Mouse (Mus musculus) limb, embryonic 13.5 days (tissue): ENCODE measurements at regions not wholly inside any gene's neighbourhood (a gene's known extent, or its start where the extent isn't known, plus 50 kb on each side); places are given as distances from the start of the nearest gene placed in this dataset.

Experiments
- ATAC-seq: fragments of 200-750 bp; cut with Nextera tagmentation; 2 replicates; pipeline ENCODE4 v1.8.0; 2017; ENCODE audit warnings: low read depth, moderate number of reproducible peaks, moderate TSS enrichment; ENCODE audit not compliant: low FRiP score
- H3K27ac ChIP-seq: fragments of 300-500 bp; sonication (generic); 2 replicates; pipeline ENCODE4 v1.5.1; 2015; ENCODE audit warnings: inconsistent platforms, mild to moderate bottlenecking, moderate library complexity
- H3K27me3 ChIP-seq: fragments of 300-500 bp; sonication (generic); 2 replicates; pipeline ENCODE4 v1.6.1; 2015; ENCODE audit warnings: mild to moderate bottlenecking, inconsistent platforms
- H3K36me3 ChIP-seq: fragments of 300-500 bp; sonication (generic); 2 replicates; pipeline ENCODE4 v1.6.1; 2015; ENCODE audit warnings: inconsistent platforms, mild to moderate bottlenecking, moderate library complexity
- H3K4me1 ChIP-seq: fragments of 300-500 bp; sonication (generic); 2 replicates; pipeline ENCODE4 v1.6.1; 2015; ENCODE audit warnings: inconsistent platforms
- H3K4me2 ChIP-seq: fragments of 300-500 bp; sonication (generic); replicated peaks from 2 replicates; pipeline ENCODE4 v1.6.1; 2015; ENCODE audit warnings: inconsistent platforms, mild to moderate bottlenecking, moderate library complexity
- H3K4me3 ChIP-seq: fragments of 300-500 bp; sonication (generic); 2 replicates; pipeline ENCODE4 v1.5.1; 2015; ENCODE audit warnings: moderate library complexity, mild to moderate bottlenecking, inconsistent platforms
- H3K9ac ChIP-seq: fragments of 300-500 bp; sonication (generic); 2 replicates; pipeline ENCODE4 v1.6.1; 2015; ENCODE audit warnings: mild to moderate bottlenecking, inconsistent platforms
- H3K9me3 ChIP-seq: fragments of 300-500 bp; sonication (generic); 2 replicates; pipeline ENCODE4 v1.6.1; 2016; ENCODE audit warnings: inconsistent platforms
- WGBS: fragments of 180-500 bp; shearing (Covaris S2); methylation state at CpG from one replicate; pipeline ENCODE4 v1.1.7; 2015; 5-methylcytosine and 5-hydroxymethylcytosine counted together

- no peaks in the 10 kb centered on the region for H3K9me3 ChIP-seq
- WGBS = 59% methylated on average over 1 of the region's 1 CpGs
- H3K27ac ChIP-seq = no peak overlapping the region
- no peak overlapping the region for H3K9ac ChIP-seq
- no peak for ATAC-seq
- no peak overlapping the region for H3K4me2 ChIP-seq
- H3K27me3 ChIP-seq = no peaks in the 10 kb centered on the region
- no peaks in the 10 kb centered on the region for H3K4me1 ChIP-seq
- no peak overlapping the region for H3K4me3 ChIP-seq
- no peaks in the 10 kb centered on the region for H3K36me3 ChIP-seq
Observed at GRCm38 (mm10) chr9:26383996-26384395, 349.5 kb upstream of the B3gat1 start.

- WGBS = 78% methylated on average over 3 of the region's 3 CpGs
- H3K4me1 ChIP-seq = no peaks in the 10 kb centered on the region
- no peaks in the 10 kb centered on the region; the same call in 1 of the 2 replicates for H3K9me3 ChIP-seq
Observed at GRCm38 (mm10) chr9:26398635-26399034, 334.9 kb upstream of the B3gat1 start.

GRCm38 (mm10) chr9:26422897-26423823, 310.4 kb upstream of the B3gat1 start:
- Histone ChIP-seq H3K36me3 (no peaks in the 10 kb centered on the region), H3K4me1 (no peaks in the 10 kb centered on the region), H3K9ac (no peak overlapping the region), H3K27ac (no peak overlapping the region), H3K9me3 (no peaks in the 10 kb centered on the region), H3K27me3 (no peaks in the 10 kb centered on the region), H3K4me2 (no peak overlapping the region), H3K4me3 (no peak overlapping the region)
- ATAC-seq = no peak
- WGBS = 46% methylated on average over 11 of the region's 11 CpGs

More at GRCm38 (mm10) chr9:26398635-26399034, 334.9 kb upstream of the B3gat1 start:
- Histone ChIP-seq H3K4me3 (no peak overlapping the region), H3K36me3 (no peaks in the 10 kb centered on the region), H3K27me3 (no peaks in the 10 kb centered on the region), H3K4me2 (no peak overlapping the region), H3K27ac (no peak overlapping the region), H3K9ac (no peak overlapping the region)
- ATAC-seq = no peak

GRCm38 (mm10) chr9:26435507-26435906, 298.0 kb upstream of the B3gat1 start:
- WGBS = 76% methylated on average over 2 of the region's 2 CpGs

GRCm38 (mm10) chr9:26437244-26437643, 296.3 kb upstream of the B3gat1 start:
- Histone ChIP-seq H3K4me3 (no peak overlapping the region), H3K9ac (no peak overlapping the region), H3K4me1 (no peaks in the 10 kb centered on the region), H3K4me2 (no peak overlapping the region), H3K27me3 (no peaks in the 10 kb centered on the region), H3K36me3 (no peaks in the 10 kb centered on the region), H3K9me3 (no peaks in the 10 kb centered on the region), H3K27ac (no peak overlapping the region)
- WGBS = 69% methylated on average over 2 of the region's 2 CpGs
- no peak for ATAC-seq

More at GRCm38 (mm10) chr9:26435507-26435906, 298.0 kb upstream of the B3gat1 start:
- Histone ChIP-seq H3K4me2 (no peak overlapping the region), H3K9me3 (no peaks in the 10 kb centered on the region), H3K9ac (no peak overlapping the region), H3K27me3 (no peaks in the 10 kb centered on the region), H3K4me1 (no peaks in the 10 kb centered on the region), H3K27ac (no peak overlapping the region), H3K36me3 (no peaks in the 10 kb centered on the region), H3K4me3 (no peak overlapping the region)
- no peak for ATAC-seq

GRCm38 (mm10) chr9:26453924-26454323, 279.6 kb upstream of the B3gat1 start:
- no peak for ATAC-seq
- H3K4me2 ChIP-seq = no peak overlapping the region
- H3K36me3 ChIP-seq = no peaks in the 10 kb centered on the region
- 84% methylated on average over 7 of the region's 7 CpGs for WGBS
- no peaks in the 10 kb centered on the region for H3K27me3 ChIP-seq
- H3K27ac ChIP-seq = no peak overlapping the region
- H3K4me1 ChIP-seq = no peaks in the 10 kb centered on the region
- H3K4me3 ChIP-seq = no peak overlapping the region
- no peaks in the 10 kb centered on the region for H3K9me3 ChIP-seq
- no peak overlapping the region for H3K9ac ChIP-seq

GRCm38 (mm10) chr9:26461081-26461480, 272.4 kb upstream of the B3gat1 start:
- Histone ChIP-seq H3K4me2 (no peak overlapping the region), H3K27ac (no peak overlapping the region), H3K4me1 (no peaks in the 10 kb centered on the region), H3K9ac (no peak overlapping the region), H3K9me3 (no peaks in the 10 kb centered on the region), H3K36me3 (no peaks in the 10 kb centered on the region), H3K27me3 (no peaks in the 10 kb centered on the region), H3K4me3 (no peak overlapping the region)
- no peak for ATAC-seq
- WGBS = 93% methylated on average over 2 of the region's 2 CpGs

- Histone ChIP-seq H3K4me1 (no peaks in the 10 kb centered on the region), H3K4me2 (no peak overlapping the region), H3K9me3 (no peaks in the 10 kb centered on the region), H3K36me3 (no peaks in the 10 kb centered on the region), H3K9ac (no peak overlapping the region), H3K27me3 (no peaks in the 10 kb centered on the region), H3K4me3 (no peak overlapping the region), H3K27ac (no peak overlapping the region)
- ATAC-seq = no peak
- WGBS = 76% methylated on average over 7 of the region's 7 CpGs
Observed at GRCm38 (mm10) chr9:26470694-26471392, 262.7 kb upstream of the B3gat1 start.

- no peak for ATAC-seq
- Histone ChIP-seq H3K27me3 (no peaks in the 10 kb centered on the region), H3K27ac (no peak overlapping the region), H3K9me3 (no peaks in the 10 kb centered on the region), H3K36me3 (no peaks in the 10 kb centered on the region), H3K4me1 (no peaks in the 10 kb centered on the region), H3K4me2 (no peak overlapping the region), H3K9ac (no peak overlapping the region), H3K4me3 (no peak overlapping the region)
- WGBS = 86% methylated on average over 3 of the region's 3 CpGs
Observed at GRCm38 (mm10) chr9:26476341-26476740, 257.2 kb upstream of the B3gat1 start.

- H3K27me3 ChIP-seq = no peaks in the 10 kb centered on the region
- ATAC-seq = no peak
- 87% methylated on average over 8 of the region's 8 CpGs for WGBS
Observed at GRCm38 (mm10) chr9:26480881-26481280, 252.6 kb upstream of the B3gat1 start.

GRCm38 (mm10) chr9:26481890-26482289, 251.6 kb upstream of the B3gat1 start:
- ATAC-seq = no peak
- Histone ChIP-seq H3K4me3 (no peak overlapping the region), H3K27ac (no peak overlapping the region)

More at GRCm38 (mm10) chr9:26480881-26481280, 252.6 kb upstream of the B3gat1 start:
- no peak overlapping the region for H3K9ac ChIP-seq
- H3K27ac ChIP-seq = no peak overlapping the region
- no peaks in the 10 kb centered on the region for H3K9me3 ChIP-seq
- H3K4me2 ChIP-seq = no peak overlapping the region
- H3K36me3 ChIP-seq = no peaks in the 10 kb centered on the region
- H3K4me3 ChIP-seq = no peak overlapping the region
- no peaks in the 10 kb centered on the region for H3K4me1 ChIP-seq

GRCm38 (mm10) chr9:26493740-26494139, 239.8 kb upstream of the B3gat1 start:
- Histone ChIP-seq H3K4me1 (no peaks in the 10 kb centered on the region), H3K36me3 (no peaks in the 10 kb centered on the region), H3K27me3 (no peaks in the 10 kb centered on the region), H3K27ac (no peak overlapping the region), H3K9ac (no peak overlapping the region), H3K4me3 (no peak overlapping the region), H3K9me3 (no peaks in the 10 kb centered on the region; the same call in 1 of the 2 replicates), H3K4me2 (no peak overlapping the region)
- WGBS = 85% methylated on average over 2 of the region's 2 CpGs
- ATAC-seq = no peak

More at GRCm38 (mm10) chr9:26481890-26482289, 251.6 kb upstream of the B3gat1 start:
- no peaks in the 10 kb centered on the region for H3K4me1 ChIP-seq
- no peaks in the 10 kb centered on the region for H3K27me3 ChIP-seq
- no peaks in the 10 kb centered on the region for H3K9me3 ChIP-seq
- H3K4me2 ChIP-seq = no peak overlapping the region
- no peak overlapping the region for H3K9ac ChIP-seq
- no peaks in the 10 kb centered on the region for H3K36me3 ChIP-seq
